Mouse (Mus musculus) frontal cortex, postnatal 36 days (tissue): ENCODE measurements around the gene Batf3.
A peak's percentile ranks its signal among the peaks of the same experiment; 100 is the strongest.

Source experiments
- DNase-seq, 2 experiments: peaks; one replicate each; pipeline ENCODE4 v3.0.0; 2022; ENCODE audit warnings: low spot score in 2 of 2

Batf3 gene

DNA sequence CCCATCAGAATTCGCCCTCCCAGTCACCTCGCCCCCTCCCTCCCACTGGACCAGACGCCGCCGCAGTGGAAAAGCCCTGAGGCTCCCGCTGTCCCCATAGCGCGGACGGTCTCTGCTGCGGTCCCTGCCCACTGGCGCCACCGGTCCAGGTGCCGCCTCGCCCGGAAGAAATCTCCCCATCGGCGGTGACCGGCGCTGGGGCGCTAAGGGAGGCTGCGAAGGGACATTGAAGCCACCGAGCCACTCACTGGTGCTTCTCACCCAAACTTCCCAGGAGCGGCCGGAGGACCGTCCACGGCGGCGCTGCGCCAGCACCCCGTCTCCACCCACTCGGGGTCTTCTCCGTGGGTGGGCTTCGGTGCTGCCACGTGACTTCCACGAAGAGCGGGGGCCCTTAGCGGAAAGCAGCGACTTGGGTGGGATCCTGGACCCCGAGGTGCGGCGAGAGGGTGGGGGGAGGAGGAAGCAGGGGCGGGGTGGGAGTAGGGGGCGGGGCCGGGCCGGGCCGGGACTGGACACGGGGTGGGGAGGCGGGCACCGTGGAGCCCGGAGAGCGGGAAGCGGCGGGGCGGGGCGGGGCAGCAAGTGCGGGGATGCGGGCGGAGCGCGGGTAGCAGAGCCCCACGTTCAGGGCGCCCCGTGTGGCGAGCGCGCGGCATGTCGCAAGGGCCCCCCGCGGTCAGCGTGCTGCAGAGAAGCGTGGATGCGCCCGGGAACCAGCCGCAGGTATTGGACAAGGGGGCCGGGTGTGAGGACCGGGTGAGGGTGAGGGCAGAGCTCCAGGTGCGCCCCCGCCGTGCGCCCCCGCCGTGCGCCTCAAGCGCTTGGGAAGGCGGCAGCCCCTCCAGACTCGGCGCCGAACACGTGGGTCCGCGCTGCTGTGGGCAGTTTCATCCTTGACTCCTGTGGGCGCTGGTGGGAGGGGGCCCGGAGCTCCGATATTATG, at the start of gene Batf3:
TSS of gene Batf3 (plus strand) at position 46 of the 946 bp plus-strand sequence.
- no peak for DNase-seq

DNA sequence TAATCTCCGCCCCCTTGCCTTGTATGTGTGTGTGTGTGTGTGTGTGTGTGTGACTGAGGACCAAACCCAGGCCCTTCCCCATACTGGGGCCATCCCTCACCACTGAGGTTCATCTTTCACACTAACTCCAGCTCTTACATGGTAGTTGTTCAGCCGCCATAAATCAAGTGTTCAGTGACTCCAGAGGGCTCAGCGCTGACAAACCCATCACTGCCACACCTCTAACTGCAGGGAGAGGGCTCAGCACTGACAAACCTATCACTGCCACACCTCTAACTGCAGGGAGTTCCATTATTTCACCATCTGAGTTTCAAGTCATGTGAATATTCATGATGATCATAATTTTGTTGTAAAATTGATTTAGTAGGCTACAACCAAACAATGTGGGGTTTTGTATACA, 44.1 kb upstream of the Batf3 start:
- DNase-seq = no peak

GRCm38 (mm10) chr1:191054870-191055532, 42.6 kb upstream of the Batf3 start:
- no peak for DNase-seq

- DNase-seq = no peak
Measured at GRCm38 (mm10) chr1:191055533-191055873, 42.1 kb upstream of the Batf3 start.

DNA sequence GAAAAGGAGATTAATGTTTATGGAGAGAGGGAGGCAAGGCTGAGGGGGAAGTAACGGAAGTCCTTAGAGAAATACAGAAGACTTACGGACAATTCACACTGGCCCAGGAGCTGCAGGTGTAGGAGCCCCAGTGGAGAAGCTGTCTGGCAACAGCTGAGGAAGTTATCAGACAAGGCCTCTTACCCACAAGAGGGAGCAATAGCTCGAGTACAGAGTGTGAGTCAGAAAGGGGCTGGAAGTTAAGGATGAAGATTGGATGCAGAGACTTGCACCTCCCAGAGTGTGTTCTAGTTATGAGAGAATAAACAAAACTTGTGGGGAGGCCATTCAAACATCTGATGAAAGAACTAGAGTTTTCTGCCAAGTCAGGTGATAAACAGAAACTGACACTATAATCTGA, 40.2 kb upstream of the Batf3 start:
- DNase-seq = no peak

DNA sequence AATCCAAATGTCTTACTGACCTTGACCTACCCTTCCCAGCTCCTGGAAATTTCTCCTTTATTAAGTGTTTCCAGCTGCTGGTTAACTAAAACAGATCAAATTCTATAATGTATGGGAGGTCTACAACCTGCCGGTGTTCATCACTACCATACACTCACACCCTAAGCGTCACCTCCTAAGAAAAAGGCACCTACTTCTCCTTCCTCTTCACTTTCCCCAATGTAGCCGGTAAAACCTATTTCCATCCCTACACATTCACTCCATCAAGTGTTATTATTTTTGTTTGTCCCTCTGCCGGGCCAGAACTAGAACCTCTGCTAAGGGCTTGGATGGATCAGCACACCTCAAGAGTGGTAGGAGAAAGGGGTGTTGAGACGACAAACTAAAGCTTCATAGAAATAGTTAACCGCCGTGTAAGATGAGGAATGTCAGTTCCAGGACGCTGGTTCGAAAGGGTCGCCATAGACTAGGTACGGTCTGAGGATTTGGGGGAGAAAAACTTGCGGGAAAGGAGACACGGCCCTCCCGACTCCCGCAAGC, 35.3 kb upstream of the Batf3 start:
- no peak for DNase-seq

GRCm38 (mm10) chr1:191062781-191063485, 34.7 kb upstream of the Batf3 start, which contains the start of the genes Tatdn3 and Nsl1:
Tatdn3 (minus strand) TSS chr1:191062932.
Nsl1 (plus strand) TSS chr1:191063012.
- DNase-seq = peak; percentile 93 to 96

DNA sequence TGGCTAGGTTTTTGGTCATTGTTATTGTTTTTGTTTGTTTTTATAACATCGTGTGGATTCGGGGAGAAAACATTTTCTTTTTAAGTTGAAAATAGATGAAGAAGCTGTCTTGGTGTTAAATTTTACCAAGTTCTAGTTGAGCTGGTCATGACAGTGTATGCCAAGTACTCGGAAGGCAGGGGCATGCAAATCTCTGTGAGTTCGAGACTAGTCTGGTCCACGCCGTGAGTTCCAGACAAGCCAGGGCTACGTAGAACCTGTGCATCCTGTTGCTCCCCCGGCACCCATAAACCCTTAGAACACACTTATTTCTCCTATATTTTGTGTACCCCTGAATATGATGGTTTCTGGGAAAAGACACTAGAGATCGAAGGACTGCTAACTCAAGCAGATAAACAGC, 33.9 kb upstream of the Batf3 start:
- no peak for DNase-seq

- no peak for DNase-seq
Measured at GRCm38 (mm10) chr1:191064535-191064934, 33.1 kb upstream of the Batf3 start.

DNA sequence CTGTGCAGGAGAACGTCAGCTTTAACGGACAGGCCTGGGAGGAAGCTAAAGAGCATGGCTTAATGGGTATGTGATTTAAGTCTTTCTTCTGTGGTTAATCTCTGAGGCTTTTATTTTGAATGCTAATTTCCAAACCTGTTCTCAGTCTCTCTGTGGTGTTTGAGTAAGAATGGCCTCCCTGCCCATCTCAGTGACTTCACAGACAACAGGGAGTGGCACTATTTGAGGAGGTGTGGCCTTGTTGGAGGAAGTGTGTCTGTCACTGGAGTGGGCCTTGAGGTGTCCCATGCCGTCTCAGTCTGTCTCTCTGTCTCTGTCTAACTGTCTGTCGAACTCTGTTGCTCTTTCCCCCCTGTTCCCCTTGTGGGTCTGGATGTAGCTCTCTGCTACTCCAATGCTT, 32.5 kb upstream of the Batf3 start:
- no peak for DNase-seq

GRCm38 (mm10) chr1:191068377-191068776, 29.3 kb upstream of the Batf3 start:
- DNase-seq = no peak

- DNase-seq = no peak
Measured at GRCm38 (mm10) chr1:191070259-191070658, 27.4 kb upstream of the Batf3 start.

DNA sequence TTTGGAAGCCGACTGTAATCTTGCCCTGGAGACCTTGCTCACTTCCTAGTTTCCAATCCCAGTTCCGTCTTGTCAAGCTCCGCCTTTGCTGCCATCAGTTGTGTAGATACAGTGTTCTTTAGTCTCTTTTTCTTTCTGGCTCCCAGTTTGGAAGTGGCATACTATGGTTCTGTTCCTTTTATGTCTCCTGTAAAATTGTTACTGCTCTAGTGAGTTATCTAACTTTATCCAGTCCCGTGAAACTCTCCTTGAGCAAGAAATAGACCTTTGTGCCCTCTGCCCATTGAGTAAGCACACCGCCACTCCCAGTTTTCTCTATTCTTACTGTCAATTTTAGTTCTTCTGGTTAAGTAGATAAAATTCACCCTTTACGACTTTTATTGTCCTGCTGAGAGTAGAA, 26.0 kb upstream of the Batf3 start:
- DNase-seq = no peak

GRCm38 (mm10) chr1:191072329-191072913, 25.2 kb upstream of the Batf3 start:
- DNase-seq = no peak

DNA sequence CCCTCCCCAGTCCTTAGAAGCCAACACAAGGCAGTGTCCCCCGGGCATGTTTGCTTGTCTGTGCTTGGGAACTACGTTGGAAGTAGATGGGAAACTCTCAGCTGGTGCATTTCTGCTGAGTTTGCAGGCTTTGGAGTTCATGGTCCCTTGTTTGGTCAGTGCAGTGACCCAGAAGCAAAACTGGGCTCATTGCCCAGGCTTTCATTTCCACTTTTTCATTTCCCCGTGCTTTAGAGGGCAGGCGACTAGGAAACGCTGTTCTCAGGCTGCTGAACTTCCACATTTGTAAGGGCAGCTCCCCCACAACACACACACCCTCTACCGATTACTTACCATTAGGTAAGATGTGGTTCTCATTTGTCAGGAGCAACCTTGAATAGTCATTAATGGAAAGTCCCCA, 24.6 kb upstream of the Batf3 start:
- DNase-seq = peak in 1 of 2 experiments; percentile 21

DNA sequence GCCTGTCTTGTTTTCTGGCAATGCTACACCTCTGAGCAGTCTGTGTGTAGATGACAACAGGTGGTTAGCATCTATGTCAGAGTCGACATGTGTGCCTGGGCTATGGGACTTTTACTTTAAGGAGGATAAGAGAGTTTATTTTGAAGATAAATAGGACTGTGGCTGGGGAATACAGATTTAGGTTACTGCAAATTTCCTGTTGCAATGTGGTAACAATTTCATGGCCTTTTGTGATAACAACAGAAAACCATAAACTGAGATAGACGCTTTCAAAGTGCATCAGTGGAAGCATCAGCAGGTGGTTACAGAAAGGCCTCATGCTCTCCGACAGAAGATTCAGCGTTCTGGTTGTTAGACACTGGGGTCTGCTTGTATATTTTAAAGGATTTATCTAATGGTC, 24.2 kb upstream of the Batf3 start:
- no peak for DNase-seq

DNA sequence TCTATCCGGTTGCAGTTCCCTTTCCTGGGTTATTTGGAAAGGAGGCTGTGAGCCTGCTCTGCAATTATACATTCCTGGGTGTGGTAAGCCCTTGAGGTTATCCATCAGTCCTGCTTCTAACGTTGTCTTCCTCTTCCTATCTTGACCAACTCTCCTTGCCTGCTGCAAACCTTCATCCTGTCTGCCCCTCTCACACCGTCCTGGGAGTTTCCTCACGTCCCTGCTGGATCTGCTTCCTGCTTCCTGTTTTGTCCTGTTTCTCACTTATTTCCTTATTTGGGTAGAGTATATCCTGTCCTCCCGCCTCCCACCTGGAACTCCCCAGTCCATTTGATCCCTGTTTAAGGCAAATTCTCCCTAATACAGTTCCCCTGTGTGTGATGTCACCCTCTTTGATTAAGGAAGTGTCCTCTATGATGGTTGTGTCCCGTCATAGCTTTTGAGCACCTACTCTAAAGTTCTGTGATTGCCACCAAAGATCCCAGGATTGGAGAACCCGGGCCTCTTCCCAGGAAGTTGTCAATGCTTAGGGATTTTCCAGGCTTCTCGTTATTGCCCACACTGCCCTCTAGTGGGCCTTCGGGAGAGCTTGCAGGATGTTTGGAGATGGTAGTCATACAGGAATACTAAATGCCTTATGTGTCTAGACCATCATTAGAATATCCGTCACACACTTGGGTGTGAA, 22.3 kb upstream of the Batf3 start:
- DNase-seq = peak; percentile 27 to 59

- no peak for DNase-seq
Measured at GRCm38 (mm10) chr1:191083230-191083629, 14.4 kb upstream of the Batf3 start.

DNA sequence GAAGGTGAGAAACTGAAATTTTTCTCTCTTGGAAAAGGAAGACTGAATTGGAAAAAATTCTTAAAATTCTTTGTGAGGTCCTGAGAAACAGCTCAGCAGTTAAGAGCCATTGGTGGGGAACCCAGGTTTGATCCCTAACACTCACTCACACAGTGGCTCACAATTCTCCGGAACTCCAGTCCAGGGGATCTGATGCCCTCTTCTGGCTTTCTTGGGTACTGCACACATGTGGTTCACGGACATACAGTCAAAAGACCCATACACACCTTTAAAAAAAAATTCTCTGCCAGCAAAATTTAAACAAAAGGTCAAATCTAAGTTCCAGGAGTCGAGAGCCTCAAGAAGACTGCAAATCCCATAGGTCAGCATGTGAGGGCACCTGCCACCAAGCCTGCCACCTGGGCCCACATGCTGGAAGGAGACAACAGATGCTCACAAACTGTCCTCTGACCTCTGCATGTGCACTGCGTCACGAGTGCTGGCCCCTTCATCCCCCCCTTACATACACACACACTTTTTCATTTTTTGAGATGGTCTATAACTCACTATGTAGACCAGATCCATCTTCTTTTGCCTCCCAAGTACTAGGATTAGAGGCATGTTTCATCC, 12.6 kb upstream of the Batf3 start:
- DNase-seq = peak; percentile 31 to 49

- DNase-seq = no peak
Measured at GRCm38 (mm10) chr1:191085597-191085996, 12.1 kb upstream of the Batf3 start.
